Mouse (Mus musculus) lung, adult 2 months (tissue): ENCODE measurements around the gene Slc26a11.

ENCODE experiments used
- CTCF ChIP-seq: fragments of 200-500 bp; IDR thresholded peaks from 2 replicates; pipeline ENCODE4 v1.5.1; 2011; ENCODE audit warnings: mild to moderate bottlenecking, low read length, control low read depth; ENCODE audit not compliant: insufficient read depth
- POLR2A ChIP-seq: fragments of 200-500 bp; IDR thresholded peaks from 2 replicates; pipeline ENCODE4 v1.6.1; 2011; ENCODE audit warnings: low read depth, mild to moderate bottlenecking, control low read depth, low read length, borderline replicate concordance; ENCODE audit errors: extremely low read depth

- TF ChIP-seq CTCF (no peak), POLR2A (no peak)
These were observed 11.2 kb upstream of the Slc26a11 start for GRCm38 (mm10) chr11:119344178-119344577.
